Mouse (Mus musculus) megakaryocyte, embryonic 14.5 days (primary cell): Measurements from ENCODE around the gene Prr3.

Experiments used
- FLI1 ChIP-seq: IDR thresholded peaks from 2 replicates; pipeline ENCODE4 v1.6.1; 2012; ENCODE audit warnings: low read length, inconsistent platforms, mixed read lengths
- GATA1 ChIP-seq: IDR thresholded peaks from 3 replicates; pipeline ENCODE4 v1.6.1; 2012; ENCODE audit warnings: mixed read lengths, low read length, inconsistent platforms, borderline replicate concordance

- no peak for TF ChIP-seq FLI1
- TF ChIP-seq GATA1: no peak
Observed at GRCm38 (mm10) chr17:36022098-36022497, 42.1 kb upstream of the Prr3 start.
